Mouse (Mus musculus) E14TG2a.4 (cell line): ENCODE results near the gene Spop.

Experiments
- H3K27me3 ChIP-seq: 2 replicates; pipeline ENCODE4 v1.6.1; 2014; ENCODE audit warnings: low read length, control low read depth; ENCODE audit not compliant: insufficient read depth
- H3K36me3 ChIP-seq: 2 replicates; pipeline ENCODE4 v1.6.1; 2014; ENCODE audit warnings: low read length, control low read depth; ENCODE audit not compliant: insufficient read depth
- H3K4me1 ChIP-seq: replicated peaks from 2 replicates; pipeline ENCODE4 v1.6.1; 2014; ENCODE audit warnings: low read depth, low read length, control low read depth
- H3K4me3 ChIP-seq: replicated peaks from 2 replicates; pipeline ENCODE4 v1.5.1; 2014; ENCODE audit warnings: mild to moderate bottlenecking, low read length
- H3K9me3 ChIP-seq: 2 replicates; pipeline ENCODE4 v1.6.1; 2014; ENCODE audit warnings: low read length, control low read depth
- CTCF ChIP-seq: conservative IDR thresholded peaks from 2 replicates; pipeline ENCODE4 v1.5.1; 2014; ENCODE audit warnings: low read length
- NANOG ChIP-seq: IDR thresholded peaks from 2 replicates; pipeline ENCODE4 v1.6.1; 2014; ENCODE audit warnings: borderline replicate concordance, low read length, mixed read lengths
- POU5F1 ChIP-seq: IDR thresholded peaks from 2 replicates; pipeline ENCODE4 v1.6.1; 2014; ENCODE audit warnings: low read length, borderline replicate concordance

Spop gene

GRCm38 (mm10) chr11:95387354-95387753 is 26.5 kb upstream of the Spop start:
- TF ChIP-seq NANOG: no peak
- no peak for TF ChIP-seq CTCF
- TF ChIP-seq POU5F1: no peak
- H3K36me3 ChIP-seq: peaks cover 65% of the 10 kb centered on the region
- no peaks in the 10 kb centered on the region for H3K9me3 ChIP-seq
- H3K4me1 ChIP-seq: peaks cover 62% of the 10 kb centered on the region
- H3K27me3 ChIP-seq: no peaks in the 10 kb centered on the region
- H3K4me3 ChIP-seq: no peak overlapping the region

DNA sequence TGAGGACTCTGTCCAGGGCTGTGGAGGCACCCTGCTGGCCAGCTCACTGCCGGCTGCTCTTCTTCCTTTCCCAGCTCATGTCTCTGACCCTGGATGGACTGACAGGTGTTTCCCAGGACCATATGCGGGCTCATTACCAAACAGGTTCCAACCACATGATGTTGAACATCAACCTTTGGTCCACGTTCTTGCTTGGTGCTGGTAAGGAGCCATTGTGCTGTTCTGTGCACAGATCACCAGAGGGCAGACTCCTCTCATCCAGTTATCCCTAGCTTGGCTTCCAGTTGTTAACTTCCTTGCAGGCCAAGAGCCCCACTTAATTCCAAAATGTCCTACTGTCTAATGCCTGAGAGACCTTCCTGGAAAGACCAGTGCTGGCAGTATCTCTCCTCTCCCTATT is 24.9 kb upstream of the Spop start:
- H3K9me3 ChIP-seq: no peaks in the 10 kb centered on the region
- TF ChIP-seq CTCF: peak; percentile 25
- TF ChIP-seq NANOG: no peak
- peaks cover 63% of the 10 kb centered on the region for H3K4me1 ChIP-seq
- peaks cover 73% of the 10 kb centered on the region for H3K36me3 ChIP-seq
- H3K4me3 ChIP-seq: no peak overlapping the region
- H3K27me3 ChIP-seq: no peaks in the 10 kb centered on the region

- no peaks in the 10 kb centered on the region for H3K9me3 ChIP-seq
Observed at GRCm38 (mm10) chr11:95390420-95390819, 23.5 kb upstream of the Spop start.

DNA sequence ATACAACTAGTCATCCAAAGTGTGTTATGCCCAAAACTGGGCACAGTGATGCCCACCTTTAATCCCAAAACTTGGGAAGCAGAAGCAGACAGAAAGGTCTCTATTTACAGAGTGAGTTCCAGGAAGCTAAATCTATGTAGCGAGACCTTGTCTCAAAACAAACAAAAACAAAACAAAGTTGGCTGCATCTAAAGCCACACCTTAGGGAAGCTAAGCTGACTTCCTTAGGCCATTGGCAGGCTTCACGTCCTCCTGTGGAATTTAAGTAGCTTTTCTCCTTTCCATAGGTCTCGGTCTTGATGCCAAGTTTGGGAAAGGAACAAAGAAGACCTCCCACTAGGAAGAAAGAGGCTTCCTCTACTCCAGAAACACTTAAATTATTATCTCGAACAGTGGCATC is 22.7 kb upstream of the Spop start:
- TF ChIP-seq CTCF: no peak
- no peak for TF ChIP-seq NANOG
- TF ChIP-seq POU5F1: no peak
- H3K4me1 ChIP-seq: peaks cover 55% of the 10 kb centered on the region
- no peak overlapping the region for H3K4me3 ChIP-seq

More at GRCm38 (mm10) chr11:95390420-95390819, 23.5 kb upstream of the Spop start:
- Histone ChIP-seq H3K4me1 (peaks cover 60% of the 10 kb centered on the region), H3K27me3 (no peaks in the 10 kb centered on the region), H3K36me3 (peaks cover 73% of the 10 kb centered on the region), H3K4me3 (no peak overlapping the region)
- no peak for TF ChIP-seq CTCF
- TF ChIP-seq NANOG: no peak
- no peak for TF ChIP-seq POU5F1

GRCm38 (mm10) chr11:95391743-95392142 is 22.1 kb upstream of the Spop start:
- Histone ChIP-seq H3K36me3 (peaks cover 64% of the 10 kb centered on the region), H3K4me1 (peaks cover 53% of the 10 kb centered on the region), H3K27me3 (no peaks in the 10 kb centered on the region), H3K4me3 (no peak overlapping the region), H3K9me3 (no peaks in the 10 kb centered on the region)
- no peak for TF ChIP-seq CTCF
- TF ChIP-seq NANOG: no peak
- no peak for TF ChIP-seq POU5F1

More for the DNA sequence above, 22.7 kb upstream of the Spop start:
- H3K27me3 ChIP-seq: no peaks in the 10 kb centered on the region
- H3K36me3 ChIP-seq: peaks cover 70% of the 10 kb centered on the region
- H3K9me3 ChIP-seq: no peaks in the 10 kb centered on the region

- Histone ChIP-seq H3K27me3 (no peaks in the 10 kb centered on the region), H3K9me3 (no peaks in the 10 kb centered on the region), H3K4me1 (peaks cover 49% of the 10 kb centered on the region), H3K36me3 (peaks cover 59% of the 10 kb centered on the region), H3K4me3 (no peak overlapping the region; the same call in 1 of the 2 replicates)
- TF ChIP-seq POU5F1 (no peak), NANOG (no peak), CTCF (no peak)
Observed at GRCm38 (mm10) chr11:95392223-95392667, 21.6 kb upstream of the Spop start.

DNA sequence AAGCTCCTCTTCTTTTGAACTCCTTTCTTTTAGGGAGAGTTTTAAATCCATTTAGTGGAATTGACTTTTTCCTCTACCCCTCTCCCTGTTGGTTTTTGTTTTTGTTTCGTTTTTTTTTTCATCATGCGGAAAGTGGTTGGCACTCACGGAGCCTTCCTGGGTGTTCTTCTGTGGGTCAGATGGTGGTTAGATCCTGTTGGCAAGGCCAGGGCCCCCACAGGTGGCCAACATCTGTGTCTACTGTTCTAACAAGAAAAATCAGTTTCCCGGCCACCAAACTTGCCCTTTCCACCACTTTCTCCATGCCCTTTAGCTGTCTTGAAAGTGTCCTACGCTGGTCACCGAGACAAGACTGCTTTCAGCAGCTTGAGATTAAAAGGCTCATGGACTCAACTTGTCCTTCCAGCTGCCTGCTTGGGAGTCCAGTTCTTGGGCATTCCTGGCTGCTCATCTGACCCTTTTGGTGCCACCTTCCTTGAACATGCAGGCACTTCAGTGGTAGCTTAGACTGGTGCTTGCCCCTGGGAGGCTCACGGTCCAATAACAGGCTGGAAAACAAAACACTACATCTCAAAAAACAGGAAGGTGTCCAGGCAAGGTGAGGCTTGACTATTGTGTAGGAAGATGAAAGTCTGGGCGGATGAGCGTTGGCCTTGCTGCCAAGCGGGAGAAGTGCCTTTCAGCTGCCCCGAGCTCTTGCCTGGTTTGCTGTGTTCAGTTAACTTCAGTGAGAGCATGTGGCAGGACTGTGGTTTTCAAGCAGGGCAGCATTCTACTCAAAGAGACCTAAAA is 21.0 kb upstream of the Spop start:
- peaks cover 53% of the 10 kb centered on the region for H3K36me3 ChIP-seq
- no peak for TF ChIP-seq NANOG
- no peak for TF ChIP-seq POU5F1
- TF ChIP-seq CTCF: no peak
- H3K4me3 ChIP-seq: no peak overlapping the region
- H3K4me1 ChIP-seq: peaks cover 42% of the 10 kb centered on the region
- no peaks in the 10 kb centered on the region for H3K9me3 ChIP-seq
- no peaks in the 10 kb centered on the region for H3K27me3 ChIP-seq

DNA sequence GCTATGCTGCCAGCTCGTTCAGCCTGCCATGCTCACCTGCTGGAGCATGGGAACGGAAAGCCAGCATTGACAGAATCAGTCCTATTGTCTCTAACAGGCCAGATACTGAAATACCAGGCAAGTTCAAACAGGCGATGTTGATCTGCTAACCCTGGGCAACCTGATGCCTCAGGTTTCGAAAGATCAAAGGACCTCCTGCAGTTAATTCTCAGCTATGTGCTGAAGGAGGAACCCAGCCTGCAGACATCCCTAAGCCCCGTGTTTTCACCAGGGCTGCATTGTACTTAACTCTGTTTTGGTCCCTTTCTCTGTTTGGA is 20.4 kb upstream of the Spop start:
- Histone ChIP-seq H3K9me3 (no peaks in the 10 kb centered on the region), H3K4me3 (no peak overlapping the region), H3K27me3 (peaks cover 2% of the 10 kb centered on the region; the same call in 1 of the 2 replicates), H3K4me1 (peaks cover 39% of the 10 kb centered on the region), H3K36me3 (peaks cover 47% of the 10 kb centered on the region)
- no peak for TF ChIP-seq POU5F1
- no peak for TF ChIP-seq CTCF
- no peak for TF ChIP-seq NANOG

DNA sequence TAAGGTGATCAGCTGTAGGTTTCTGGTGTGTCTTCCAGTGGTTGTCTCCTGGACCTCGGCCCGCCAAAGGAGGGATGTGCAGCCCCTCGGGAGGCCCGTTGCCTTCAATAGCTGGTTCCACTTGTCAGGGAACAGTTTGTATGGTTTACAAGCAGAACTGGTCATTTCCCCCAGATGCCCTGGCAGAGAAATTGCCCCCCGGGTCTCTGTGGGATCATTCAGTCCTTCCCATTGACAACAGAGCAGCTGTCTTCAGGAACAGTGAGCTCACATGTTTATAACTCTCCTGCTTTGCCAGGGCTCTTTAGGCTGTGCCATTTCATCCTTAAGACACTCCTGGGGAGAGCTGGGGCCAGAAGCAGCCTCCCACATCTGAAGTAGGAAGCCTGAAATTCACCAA is 19.8 kb upstream of the Spop start:
- Histone ChIP-seq H3K9me3 (no peaks in the 10 kb centered on the region), H3K4me1 (peaks cover 38% of the 10 kb centered on the region), H3K4me3 (no peak overlapping the region), H3K27me3 (peaks cover 8% of the 10 kb centered on the region), H3K36me3 (peaks cover 41% of the 10 kb centered on the region)
- TF ChIP-seq NANOG: no peak
- no peak for TF ChIP-seq POU5F1
- no peak for TF ChIP-seq CTCF
